Mouse (Mus musculus) left cerebral cortex, postnatal 36 days (tissue): ENCODE measurements around the gene Dqx1. TPM values are rescaled to one million over a fixed set of nuclear protein-coding genes. Genes with fewer than 3 reads are reported as not detected.

ENCODE experiments used
- DNase-seq, 2 experiments: peaks; one replicate each; pipeline ENCODE4 v3.0.0; 2021 to 2022; ENCODE audit warnings: low spot score in 2 of 2, mixed read lengths in 1 of 2
- intact Hi-C: fragments of 180-260 bp; cut with DNase I; formaldehyde crosslinking; loops from one replicate; pipeline ENCODE4 v1.15.1; 2025
- microRNA-seq: library from miRNA; unstranded; fragments of <30 nt; microRNA quantifications from one replicate; pipeline ENCODE4 v1.2.0, GENCODE M21; 2022
- total RNA-seq, 2 experiments: library from RNA; stranded (reverse); gene quantifications; 2 replicates each; pipeline ENCODE4 v1.2.3; 2021

Gene Dqx1
- total RNA-seq, 2 experiments from 2014 or later, result 0.37 to 0.97 TPM

- intact Hi-C loops, result no loop called here
- DNase-seq, result no peak
Measured at GRCm38 (mm10) chr6:83098411-83098810, 40.8 kb downstream of the Dqx1 start.

DNA sequence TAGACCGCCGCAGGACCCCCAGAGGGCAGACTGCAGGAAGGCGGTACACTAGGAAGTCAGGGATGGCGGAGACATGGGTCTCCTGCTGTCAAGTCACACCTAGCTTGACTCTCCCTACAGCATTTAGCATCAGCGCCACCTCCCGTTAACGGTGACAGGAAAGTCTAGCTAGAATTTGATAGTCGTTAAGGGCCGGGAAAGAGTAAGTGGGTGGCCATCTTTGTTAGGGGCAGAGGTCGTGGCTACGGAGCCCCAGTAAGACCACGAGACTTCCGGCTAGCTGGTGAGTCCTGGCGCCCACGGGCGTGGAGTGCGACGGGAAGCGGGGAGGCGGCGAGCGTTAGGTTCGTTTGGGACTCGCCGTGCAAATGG is 43.7 kb downstream of the Dqx1 start, which contains the start of the genes Ccdc142 and Gm42688:
Gene Ccdc142, plus strand, starts transcription at position 286 of the 372 bp plus-strand sequence.
Gene Gm42688, plus strand, starts transcription at position 302 of the 372 bp plus-strand sequence.
- peak; percentile 88 for DNase-seq
- intact Hi-C loops, result loop anchor here (1.0 to 2.0 kb wide), 3 partner anchors 23 to 105 kb away; partner anchors contain the start of genes Aup1 and Htra2

- DNase-seq, result peak in 1 of 2 experiments; percentile 67
- intact Hi-C loops, result loop anchor here (1.0 to 2.0 kb wide), 3 partner anchors 23 to 106 kb away; partner anchors contain the start of genes Aup1 and Htra2
Measured at GRCm38 (mm10) chr6:83101688-83102556, 44.3 kb downstream of the Dqx1 start.

- no peak for DNase-seq
- intact Hi-C loops, result no loop called here
Measured at GRCm38 (mm10) chr6:83103130-83103650, 45.5 kb downstream of the Dqx1 start.

GRCm38 (mm10) chr6:83104158-83104557 is 46.5 kb downstream of the Dqx1 start:
- intact Hi-C loops, result no loop called here
- DNase-seq, result no peak

GRCm38 (mm10) chr6:83107566-83108400 is 50.1 kb downstream of the Dqx1 start:
- DNase-seq, result no peak
- intact Hi-C loops, result no loop called here

DNA sequence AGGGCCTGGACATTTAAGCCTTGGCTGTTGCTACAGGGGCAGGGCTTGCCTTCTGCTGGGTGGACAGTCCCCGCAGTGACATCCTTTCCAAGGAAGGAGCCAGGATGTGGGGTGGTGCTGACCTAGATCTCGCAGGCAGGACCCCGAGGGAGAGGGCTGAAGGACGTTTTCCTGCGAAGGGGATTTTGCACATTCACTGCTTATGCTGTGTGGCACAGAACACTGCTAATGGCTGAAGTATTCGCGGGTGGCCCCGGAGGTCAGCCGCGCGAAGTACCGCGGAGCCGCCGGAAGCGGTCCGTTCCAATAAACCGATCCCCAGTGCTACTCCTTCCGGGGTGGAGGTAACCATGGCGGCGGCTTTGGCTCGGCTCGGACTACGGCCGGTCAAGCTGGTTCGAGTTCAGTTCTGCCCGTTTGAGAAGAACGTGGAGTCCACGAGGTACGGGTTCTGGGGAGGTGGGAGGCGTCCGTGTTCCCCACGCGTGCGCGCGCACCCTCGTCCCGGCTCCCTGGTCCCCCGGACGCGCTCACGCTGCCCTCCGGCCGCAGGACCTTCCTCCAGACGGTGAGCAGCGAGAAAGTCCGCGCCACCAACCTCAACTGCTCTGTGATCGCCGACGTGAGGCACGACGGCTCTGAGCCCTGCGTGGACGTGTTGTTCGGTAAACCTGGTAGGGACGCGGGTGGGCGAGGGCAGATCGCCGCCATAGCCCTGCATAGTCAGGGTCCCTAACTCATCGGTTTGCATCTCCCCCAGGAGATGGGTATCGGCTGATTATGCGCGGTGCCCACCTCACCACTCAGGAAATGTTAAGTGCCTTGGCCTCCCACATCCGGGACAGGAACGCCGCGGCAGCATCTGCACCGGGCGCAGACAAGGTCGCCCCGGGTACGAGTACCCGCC is 51.4 kb downstream of the Dqx1 start, which contains the start of gene Mrpl53:
Gene Mrpl53, plus strand, starts transcription at position 279 of the 907 bp plus-strand sequence.
- DNase-seq, result peak; percentile 86 to 87
- intact Hi-C loops, result no loop called here

DNA sequence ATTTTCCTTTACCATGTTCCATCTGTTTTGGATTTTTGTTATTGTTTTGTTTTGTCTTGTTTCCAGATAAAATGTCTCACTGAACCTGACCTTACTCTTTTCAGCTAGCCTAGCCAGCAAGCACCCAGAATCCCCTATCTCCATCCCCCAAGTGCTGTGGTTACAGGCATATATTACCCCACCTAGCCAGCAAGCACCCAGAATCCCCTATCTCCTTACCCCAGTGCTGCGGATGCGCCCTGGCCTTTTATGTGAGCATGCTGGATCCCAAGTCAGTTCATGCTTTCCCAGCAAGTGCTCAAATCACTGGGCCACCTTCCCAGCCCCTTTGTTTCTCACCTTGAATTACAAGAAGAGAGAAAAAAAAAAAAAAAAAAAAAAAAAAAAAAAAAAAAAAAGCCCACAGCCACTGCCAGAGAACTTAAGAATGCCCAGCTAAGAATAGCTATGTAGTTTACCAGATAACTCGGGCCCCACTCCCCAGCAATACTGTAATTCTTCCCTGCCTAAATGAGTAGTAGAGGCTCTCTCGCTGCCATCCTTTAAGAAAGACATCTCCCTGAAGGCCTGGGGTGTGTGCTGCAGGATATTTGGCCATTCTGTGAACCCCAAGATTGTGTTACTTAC is 54.0 kb downstream of the Dqx1 start:
- intact Hi-C loops, result loop anchor here (10.0 kb wide), 1 partner anchor 213 kb away; the partner anchor contains the start of genes Mob1a and Mthfd2
- no peak for DNase-seq

DNA sequence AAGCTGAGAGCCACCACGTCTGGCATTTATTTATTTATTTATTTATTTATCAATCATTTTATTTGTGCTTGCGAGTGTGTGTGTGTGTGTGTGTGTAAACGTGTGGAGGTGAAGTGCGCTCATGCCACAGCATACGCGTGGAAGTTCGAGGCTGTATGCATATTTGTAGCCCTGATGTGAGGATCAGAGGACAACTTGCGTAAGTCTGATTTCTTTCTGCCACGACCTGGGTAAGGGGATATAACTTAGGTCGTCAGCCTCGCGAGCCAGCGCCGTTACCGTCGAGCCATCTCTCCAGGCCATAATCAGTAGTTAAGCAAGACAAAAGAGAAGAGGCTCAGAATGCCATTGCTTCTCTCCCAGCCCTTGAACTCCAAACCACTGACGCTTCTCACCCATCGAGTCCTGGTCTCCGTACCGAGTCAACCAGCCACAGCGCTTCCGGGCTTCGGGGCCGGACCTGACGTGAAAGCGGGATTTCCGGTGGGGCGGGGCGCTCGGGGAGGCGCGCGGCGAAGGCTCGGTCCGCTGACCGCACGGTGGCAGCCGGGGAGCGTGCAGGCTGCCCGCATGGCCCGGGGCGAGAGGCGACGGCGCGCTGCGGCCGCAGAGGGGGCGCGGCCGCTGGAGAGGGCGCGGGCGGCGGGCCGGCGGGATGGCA is 57.5 kb downstream of the Dqx1 start, which contains the start of gene Mogs:
Gene Mogs, plus strand, starts transcription at position 486 of the 661 bp plus-strand sequence.
- DNase-seq, result peak; percentile 92 to 94
- intact Hi-C loops, result loop anchor here (10.0 kb wide), 1 partner anchor 210 kb away; the partner anchor contains the start of genes Mob1a and Mthfd2

GRCm38 (mm10) chr6:83115682-83116372 is 58.2 kb downstream of the Dqx1 start:
- intact Hi-C loops, result loop anchor here (10.0 kb wide), 1 partner anchor 209 kb away; the partner anchor contains the start of genes Mob1a and Mthfd2
- DNase-seq, result no peak

GRCm38 (mm10) chr6:83116373-83117164 is 58.9 kb downstream of the Dqx1 start:
- DNase-seq, result no peak
- intact Hi-C loops, result loop anchor here (10.0 kb wide), 1 partner anchor 208 kb away; the partner anchor contains the start of genes Mob1a and Mthfd2

Small RNA genes lying within 50 kb of the gene (microRNA-seq; reads per million reads assigned to microRNA genes)
- gene Mir3470a, result not detected
- gene Mir7040, result not detected

Other genes starting within 250 kb of the Dqx1 start
- 10 to 100 TPM; 37.2 to 39.0 TPM for gene Sema4f, start 118.1 kb upstream of the Dqx1 start, total RNA-seq
- gene M1ap, start 110.9 kb upstream of the Dqx1 start, total RNA-seq, result under 1 TPM in 1 of 2 experiments, not detected in 1; 0.22 TPM
- gene Dok1, start 24.4 kb upstream of the Dqx1 start, total RNA-seq, result 1 to 10 TPM; 1.9 to 2.3 TPM
- gene Loxl3, start 23.7 kb upstream of the Dqx1 start, total RNA-seq, result 1 to 10 TPM; 2.7 to 4.9 TPM
- 100 to 1,000 TPM; 112 to 131 TPM for gene Aup1, start 3.3 kb upstream of the Dqx1 start, total RNA-seq
- gene Htra2, start 2.6 kb upstream of the Dqx1 start, total RNA-seq, result 10 to 100 TPM; 41.6 to 48.5 TPM
- gene Tlx2, start 12.4 kb downstream of the Dqx1 start, total RNA-seq, result not detected
- 10 to 100 TPM; 21.6 to 35.9 TPM for gene Pcgf1, start 20.0 kb downstream of the Dqx1 start, total RNA-seq
- not detected for gene Lbx2, start 28.5 kb downstream of the Dqx1 start, total RNA-seq
- 1 to 10 TPM; 5.1 to 9.0 TPM for gene Ccdc142, start 43.8 kb downstream of the Dqx1 start, total RNA-seq
- gene Gm42688, start 43.8 kb downstream of the Dqx1 start, total RNA-seq, result 1 to 10 TPM; 5.3 to 5.9 TPM
- 10 to 100 TPM; 54.4 to 58.7 TPM for gene Mrpl53, start 51.2 kb downstream of the Dqx1 start, total RNA-seq
- 10 to 100 TPM; 29.4 to 30.0 TPM for gene Mogs, start 57.7 kb downstream of the Dqx1 start, total RNA-seq
- gene Wbp1, start 63.7 kb downstream of the Dqx1 start, total RNA-seq, result 10 to 100 TPM; 33.5 to 46.6 TPM
- gene Ino80b, start 67.6 kb downstream of the Dqx1 start, total RNA-seq, result 10 to 100 TPM; 20.5 to 26.0 TPM
- gene Rtkn, start 77.6 kb downstream of the Dqx1 start, total RNA-seq, result 100 to 1,000 TPM in 1 of 2 experiments, 10 to 100 TPM in 1; 88.7 to 105 TPM
- gene Wdr54, start 98.6 kb downstream of the Dqx1 start, total RNA-seq, result 10 to 100 TPM; 29.1 to 31.3 TPM
- gene 1700003E16Rik, start 98.6 kb downstream of the Dqx1 start, total RNA-seq, result 10 to 100 TPM; 27.4 to 31.5 TPM
- 100 to 1,000 TPM; 373 to 386 TPM for gene Dctn1, start 108.1 kb downstream of the Dqx1 start, total RNA-seq
- gene Slc4a5, start 162.0 kb downstream of the Dqx1 start, total RNA-seq, result under 1 TPM; 0.25 to 0.69 TPM